Mouse (Mus musculus) E14TG2a.4 (cell line): ENCODE results near the gene Polr2a.

ENCODE experiments used
- H3K27me3 ChIP-seq: 2 replicates; pipeline ENCODE4 v1.6.1; 2014; ENCODE audit warnings: low read length, control low read depth; ENCODE audit not compliant: insufficient read depth
- H3K36me3 ChIP-seq: 2 replicates; pipeline ENCODE4 v1.6.1; 2014; ENCODE audit warnings: low read length, control low read depth; ENCODE audit not compliant: insufficient read depth
- H3K4me1 ChIP-seq: replicated peaks from 2 replicates; pipeline ENCODE4 v1.6.1; 2014; ENCODE audit warnings: low read depth, low read length, control low read depth
- H3K4me3 ChIP-seq: replicated peaks from 2 replicates; pipeline ENCODE4 v1.5.1; 2014; ENCODE audit warnings: mild to moderate bottlenecking, low read length
- H3K9me3 ChIP-seq: 2 replicates; pipeline ENCODE4 v1.6.1; 2014; ENCODE audit warnings: low read length, control low read depth
- CTCF ChIP-seq: conservative IDR thresholded peaks from 2 replicates; pipeline ENCODE4 v1.5.1; 2014; ENCODE audit warnings: low read length
- NANOG ChIP-seq: IDR thresholded peaks from 2 replicates; pipeline ENCODE4 v1.6.1; 2014; ENCODE audit warnings: borderline replicate concordance, low read length, mixed read lengths
- POU5F1 ChIP-seq: IDR thresholded peaks from 2 replicates; pipeline ENCODE4 v1.6.1; 2014; ENCODE audit warnings: low read length, borderline replicate concordance

Polr2a gene

DNA sequence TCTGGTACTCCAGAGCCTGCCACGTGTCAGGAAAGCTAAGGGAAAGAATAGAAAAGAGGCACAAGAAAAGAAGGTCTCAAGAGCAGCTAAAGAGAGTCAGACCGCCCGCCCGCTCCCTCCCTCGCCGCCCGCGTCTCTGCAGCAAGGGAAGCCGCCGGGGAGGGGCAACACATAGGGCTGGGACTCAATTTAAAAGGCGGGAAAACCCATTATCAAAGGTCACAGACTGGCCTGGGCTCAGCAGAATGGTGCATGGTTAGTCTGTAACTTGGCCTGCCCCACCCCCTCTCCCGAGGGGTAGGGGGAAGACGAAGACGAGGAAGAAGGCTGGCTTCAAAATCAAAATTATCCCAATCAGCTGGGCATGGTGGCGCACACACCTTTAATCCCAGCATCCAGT lies 39.8 kb downstream of the Polr2a start:
- H3K27me3 ChIP-seq = no peaks in the 10 kb centered on the region
- H3K4me3 ChIP-seq = peak overlapping the region; percentile 2; the same call in 1 of the 2 replicates
- peaks cover 69% of the 10 kb centered on the region for H3K4me1 ChIP-seq
- H3K9me3 ChIP-seq = no peaks in the 10 kb centered on the region
- H3K36me3 ChIP-seq = no peaks in the 10 kb centered on the region
- TF ChIP-seq NANOG (no peak), POU5F1 (no peak), CTCF (no peak)

DNA sequence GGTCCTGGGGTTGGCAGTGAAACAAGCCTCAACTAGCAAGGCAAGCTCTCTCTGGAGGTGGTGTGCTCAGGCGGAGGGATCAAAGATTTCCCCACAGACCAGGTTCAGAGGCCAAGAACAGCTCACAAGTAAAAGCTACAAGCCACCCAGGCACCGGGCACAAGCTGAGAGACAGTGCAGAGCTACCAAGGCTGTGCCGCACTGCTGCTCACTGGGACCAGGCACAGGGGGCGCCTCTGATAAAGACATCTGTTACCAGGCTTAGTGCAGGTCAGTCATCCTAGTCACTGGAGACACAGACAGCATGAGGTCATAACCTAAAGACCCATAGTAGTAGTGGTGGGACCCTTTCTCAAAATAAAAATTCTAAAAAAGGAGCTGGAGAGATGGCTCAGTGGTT lies 41.5 kb downstream of the Polr2a start:
- no peaks in the 10 kb centered on the region for H3K9me3 ChIP-seq
- H3K4me3 ChIP-seq = no peak overlapping the region
- TF ChIP-seq NANOG = no peak
- H3K36me3 ChIP-seq = no peaks in the 10 kb centered on the region
- H3K4me1 ChIP-seq = peaks cover 66% of the 10 kb centered on the region
- H3K27me3 ChIP-seq = no peaks in the 10 kb centered on the region

DNA sequence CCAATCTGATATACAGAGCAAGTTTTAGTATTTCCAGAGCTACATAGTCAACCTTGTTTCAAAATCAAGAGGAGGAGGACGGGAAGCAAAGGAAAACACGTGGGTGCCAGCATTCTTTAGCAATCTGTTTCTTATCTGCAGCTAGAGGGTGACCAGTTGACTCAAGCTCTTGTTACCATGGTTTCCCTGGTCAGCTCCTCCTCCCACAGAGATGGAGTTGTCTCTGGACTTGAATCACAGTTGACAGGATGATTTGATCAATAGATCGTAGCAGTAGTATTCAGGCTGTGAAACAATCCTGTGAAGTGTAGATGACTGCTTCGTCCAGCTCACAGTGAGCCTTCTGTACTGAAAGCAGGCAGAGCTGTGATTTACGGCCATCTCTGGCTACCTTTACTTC lies 42.5 kb downstream of the Polr2a start:
- Histone ChIP-seq H3K9me3 (no peaks in the 10 kb centered on the region), H3K4me1 (peaks cover 72% of the 10 kb centered on the region), H3K4me3 (peak overlapping the region; percentile 71; the same call in 1 of the 2 replicates), H3K36me3 (no peaks in the 10 kb centered on the region), H3K27me3 (no peaks in the 10 kb centered on the region)
- TF ChIP-seq CTCF = no peak
- TF ChIP-seq POU5F1 = no peak
- no peak for TF ChIP-seq NANOG

DNA sequence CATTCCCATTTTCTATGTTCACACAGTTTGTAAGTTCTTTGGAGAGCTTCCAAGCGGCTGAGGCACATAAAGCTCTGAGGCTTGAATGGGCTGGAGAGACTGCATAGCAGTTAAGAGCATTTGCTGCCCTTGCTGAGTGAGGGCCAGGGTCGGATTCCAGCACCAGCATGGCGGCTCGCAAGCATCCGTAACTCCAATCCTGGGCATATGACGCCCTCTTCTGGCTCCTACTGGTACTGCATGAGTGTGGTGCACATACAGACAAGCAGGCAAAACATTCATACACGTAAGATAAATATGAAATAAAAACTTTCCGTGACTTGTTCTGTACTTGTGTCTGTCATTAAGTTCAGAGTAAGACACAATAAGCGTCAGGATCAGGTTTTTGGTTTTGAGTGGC lies 43.0 kb downstream of the Polr2a start:
- H3K36me3 ChIP-seq = no peaks in the 10 kb centered on the region
- H3K4me1 ChIP-seq = peaks cover 73% of the 10 kb centered on the region
- no peaks in the 10 kb centered on the region for H3K9me3 ChIP-seq
- TF ChIP-seq POU5F1 (no peak), NANOG (no peak), CTCF (peak; percentile 98)
- peak overlapping the region; percentile 71 for H3K4me3 ChIP-seq
- H3K27me3 ChIP-seq = no peaks in the 10 kb centered on the region

DNA sequence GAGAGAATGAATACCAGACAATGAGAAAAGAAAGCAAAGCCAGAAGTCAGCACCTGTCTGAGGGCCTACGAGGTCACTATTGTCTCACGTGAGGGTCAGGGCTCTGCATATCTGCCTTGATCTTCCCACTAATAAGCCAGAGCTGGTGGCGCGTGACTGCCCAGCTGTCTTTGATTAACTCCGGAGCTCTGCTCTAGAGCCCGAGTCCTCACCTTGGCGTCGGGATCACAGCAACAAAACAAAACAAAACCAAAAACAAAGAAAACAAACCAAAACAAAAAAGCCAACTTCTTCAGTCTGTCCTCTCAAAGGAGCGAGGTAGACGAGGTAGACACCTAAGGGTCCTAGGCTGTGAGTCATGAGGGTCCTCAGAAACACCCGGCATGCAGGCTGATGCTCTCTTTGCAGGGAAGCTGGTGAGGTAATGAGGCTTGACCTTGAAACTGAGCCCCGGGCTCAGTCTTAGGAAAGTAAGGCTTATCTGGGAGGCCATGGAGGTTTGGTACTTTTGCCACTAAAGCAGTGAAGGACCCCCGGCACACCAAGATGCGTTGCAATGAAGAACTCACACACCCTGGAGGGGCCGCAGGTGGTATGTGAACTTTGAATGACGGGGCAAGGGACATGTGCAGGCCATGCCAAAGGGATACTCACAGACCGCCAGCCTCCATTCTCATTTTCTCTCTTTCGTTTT lies 43.7 kb downstream of the Polr2a start:
- Histone ChIP-seq H3K4me1 (peaks cover 77% of the 10 kb centered on the region), H3K27me3 (no peaks in the 10 kb centered on the region), H3K4me3 (peak overlapping the region; percentile 71), H3K9me3 (no peaks in the 10 kb centered on the region), H3K36me3 (no peaks in the 10 kb centered on the region)
- TF ChIP-seq NANOG (no peak; the same call in 1 of the 2 replicates), CTCF (no peak), POU5F1 (no peak)

DNA sequence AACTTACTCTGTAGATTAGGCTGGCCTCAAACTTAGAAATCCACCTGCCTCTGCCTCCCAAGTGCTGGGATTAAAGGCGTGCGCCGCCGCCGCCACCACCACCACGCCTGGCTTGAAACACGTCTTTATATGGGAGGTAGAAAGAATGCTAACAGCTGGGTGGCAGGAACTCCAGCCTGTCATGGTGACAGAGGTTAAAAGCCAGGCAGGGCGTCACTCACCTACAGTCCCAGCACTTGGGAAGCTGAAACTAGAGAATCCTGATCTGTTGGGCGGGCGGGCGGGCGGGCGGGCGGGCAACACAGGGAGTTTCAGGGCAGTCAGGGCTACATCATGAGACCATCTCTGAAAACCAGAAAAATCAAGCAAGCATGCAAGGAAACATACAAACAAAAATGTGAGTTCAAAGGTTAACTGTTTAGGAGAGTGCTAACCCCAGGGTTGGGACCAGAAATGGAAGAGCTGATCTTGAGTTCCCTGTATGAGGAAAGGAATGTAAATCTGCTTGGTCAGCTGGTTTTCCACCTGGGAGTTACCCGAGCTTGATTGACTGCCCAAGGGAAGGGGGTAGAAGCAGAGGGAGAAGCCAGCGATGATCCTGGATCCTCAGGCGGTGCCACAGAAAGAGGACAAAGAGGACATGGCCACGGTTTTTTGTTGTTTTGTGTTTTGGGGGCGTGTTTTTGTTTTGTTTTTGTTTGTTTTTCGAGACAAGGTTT lies 45.3 kb downstream of the Polr2a start:
- Histone ChIP-seq H3K9me3 (no peaks in the 10 kb centered on the region), H3K36me3 (no peaks in the 10 kb centered on the region), H3K4me1 (peaks cover 79% of the 10 kb centered on the region), H3K27me3 (no peaks in the 10 kb centered on the region), H3K4me3 (peak overlapping the region; percentile 45)
- TF ChIP-seq POU5F1 (no peak), NANOG (no peak), CTCF (no peak)

DNA sequence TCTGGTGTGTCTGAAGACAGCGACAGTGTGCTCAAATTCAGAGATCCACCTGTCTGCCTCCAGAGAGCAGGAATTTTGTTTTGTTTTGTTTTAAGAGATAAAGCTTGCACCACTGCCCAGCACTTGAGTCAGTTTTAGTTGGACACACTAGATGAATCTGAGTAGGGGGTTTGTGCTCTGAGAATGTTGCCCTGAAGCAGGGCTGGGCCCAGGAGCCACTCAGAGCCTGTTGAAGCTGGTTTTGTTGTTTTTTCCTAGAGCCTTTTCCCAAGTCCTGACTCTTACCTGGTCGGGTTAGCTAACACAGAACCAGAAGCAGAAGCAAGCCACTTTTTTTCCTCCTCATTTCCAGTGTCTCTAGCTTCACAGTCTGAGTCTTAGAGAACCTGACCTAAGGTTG lies 47.4 kb downstream of the Polr2a start:
- no peak for TF ChIP-seq POU5F1
- TF ChIP-seq CTCF = no peak
- no peak for TF ChIP-seq NANOG
- no peak overlapping the region for H3K4me3 ChIP-seq

DNA sequence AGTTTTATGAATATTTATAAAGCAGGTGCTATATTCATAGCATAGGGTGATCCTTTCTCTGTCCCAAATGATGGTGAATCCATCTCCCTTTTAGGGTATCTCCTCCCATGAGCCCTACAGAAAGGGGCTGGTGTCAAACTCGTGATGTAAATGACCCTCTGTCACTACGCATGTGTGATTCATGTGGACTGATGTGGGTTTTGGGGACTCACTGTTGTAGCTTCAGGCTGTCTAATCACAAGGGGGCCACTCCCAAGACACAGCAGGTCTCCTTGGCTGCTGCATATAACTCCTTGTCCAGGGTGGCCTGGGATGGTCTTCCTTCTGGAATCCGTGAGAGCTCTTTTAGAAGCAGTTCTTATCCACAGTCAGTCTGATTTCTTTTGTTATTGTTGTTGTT lies 48.0 kb downstream of the Polr2a start:
- H3K4me3 ChIP-seq = no peak overlapping the region
- no peaks in the 10 kb centered on the region for H3K9me3 ChIP-seq
- H3K27me3 ChIP-seq = no peaks in the 10 kb centered on the region
- no peak for TF ChIP-seq CTCF
- no peak for TF ChIP-seq NANOG
- no peak for TF ChIP-seq POU5F1
- H3K4me1 ChIP-seq = peaks cover 82% of the 10 kb centered on the region
- H3K36me3 ChIP-seq = no peaks in the 10 kb centered on the region

More for the DNA sequence above, 47.4 kb downstream of the Polr2a start:
- H3K9me3 ChIP-seq = no peaks in the 10 kb centered on the region
- no peaks in the 10 kb centered on the region for H3K36me3 ChIP-seq
- H3K27me3 ChIP-seq = no peaks in the 10 kb centered on the region
- H3K4me1 ChIP-seq = peaks cover 85% of the 10 kb centered on the region
